Mouse (Mus musculus) right cerebral cortex, postnatal 36 days (tissue): ENCODE data around the gene Rxra.

Experiments
- DNase-seq, 2 experiments: peaks; one replicate each; pipeline ENCODE4 v3.0.0; 2022; ENCODE audit warnings: low spot score in 2 of 2, mixed read lengths in 1 of 2

Gene Rxra

DNA sequence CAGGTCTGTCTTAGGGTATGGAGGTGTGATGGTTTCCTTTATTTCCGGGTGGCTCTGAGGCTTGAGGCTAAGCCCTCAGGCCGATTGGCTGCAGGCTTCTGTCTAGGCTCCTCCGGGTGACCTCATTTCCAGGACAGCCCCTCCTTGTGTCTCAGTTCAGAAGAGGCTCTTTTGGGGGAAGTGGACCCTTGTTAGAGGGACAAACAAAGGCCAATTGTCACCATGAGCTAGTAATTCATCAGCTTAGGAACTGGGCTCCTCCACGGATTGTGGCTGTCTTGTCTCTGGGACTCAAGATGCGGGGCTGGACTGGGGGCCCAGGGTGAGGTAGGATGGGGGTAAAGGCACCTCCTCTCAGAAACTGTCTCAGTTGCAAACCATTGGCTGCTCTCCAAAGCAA lies 5.5 kb upstream of the Rxra start:
- DNase-seq = no peak

GRCm38 (mm10) chr2:27671633-27672091 lies 4.6 kb upstream of the Rxra start:
- DNase-seq = no peak

GRCm38 (mm10) chr2:27676478-27677325 lies 462 bp downstream of the Rxra start:
- DNase-seq = peak in 1 of 2 experiments; percentile 30

DNA sequence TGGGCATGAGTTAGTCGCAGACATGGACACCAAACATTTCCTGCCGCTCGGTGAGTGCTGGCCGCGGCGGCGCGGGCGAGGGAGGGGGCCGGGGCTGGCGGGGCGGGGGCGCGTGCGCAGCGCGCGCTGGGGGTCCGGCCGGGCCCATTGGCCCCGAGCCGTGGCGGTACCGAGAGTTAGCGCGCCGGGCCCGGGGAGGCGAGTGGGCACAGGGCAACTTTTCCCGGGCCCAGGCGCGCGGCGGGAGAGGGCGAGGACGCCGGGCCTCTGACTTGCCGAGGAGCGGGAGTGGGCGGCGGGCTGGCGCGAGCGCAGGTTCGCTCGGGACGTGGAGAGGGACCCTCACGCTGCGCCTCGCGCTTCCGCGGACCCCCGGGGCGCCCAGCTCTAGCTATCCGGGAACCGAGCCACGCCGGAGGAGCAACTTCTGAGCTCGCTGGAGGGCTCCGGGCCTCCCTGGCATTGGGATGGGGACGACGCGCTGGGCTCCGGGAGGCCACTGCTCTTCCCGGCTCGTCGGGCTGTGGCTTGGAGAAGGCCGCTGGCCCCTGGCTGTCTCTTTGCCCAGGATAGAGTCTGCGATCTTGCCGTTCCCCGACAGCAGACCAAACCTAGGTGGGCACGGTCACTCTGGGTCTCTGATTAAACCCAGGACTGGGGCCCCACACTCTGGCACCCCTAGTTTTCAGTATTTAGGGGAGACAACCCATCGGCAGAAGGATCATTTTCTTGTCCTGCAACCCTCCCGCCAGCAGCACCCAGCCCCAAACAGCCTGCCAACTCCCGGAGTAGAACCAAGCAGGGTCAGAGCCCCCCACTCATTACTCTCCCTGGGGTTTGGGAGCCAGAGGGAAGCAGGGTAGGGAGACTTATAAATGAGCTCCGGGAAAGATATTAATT lies 1.4 kb downstream of the Rxra start:
- DNase-seq = no peak

DNA sequence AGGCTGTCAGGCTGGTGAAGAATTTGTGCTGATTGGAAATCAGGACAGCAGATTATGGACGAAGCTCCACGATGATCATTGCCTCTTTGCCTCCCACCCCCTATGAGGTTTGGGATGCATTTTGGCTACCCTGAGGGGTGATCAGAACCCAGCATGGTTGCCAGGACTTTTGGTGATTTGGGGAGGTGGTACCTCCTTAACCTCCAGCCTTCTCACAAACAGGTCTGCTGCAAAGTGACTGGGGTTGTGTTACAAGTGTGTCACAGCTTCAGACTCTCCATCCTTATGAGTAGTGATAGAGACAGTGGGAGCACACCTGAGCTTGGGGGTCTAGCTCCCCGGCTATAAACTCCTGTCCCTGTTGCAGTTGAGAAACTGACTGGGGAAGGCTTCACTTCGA lies 2.1 kb downstream of the Rxra start:
- DNase-seq = no peak

DNA sequence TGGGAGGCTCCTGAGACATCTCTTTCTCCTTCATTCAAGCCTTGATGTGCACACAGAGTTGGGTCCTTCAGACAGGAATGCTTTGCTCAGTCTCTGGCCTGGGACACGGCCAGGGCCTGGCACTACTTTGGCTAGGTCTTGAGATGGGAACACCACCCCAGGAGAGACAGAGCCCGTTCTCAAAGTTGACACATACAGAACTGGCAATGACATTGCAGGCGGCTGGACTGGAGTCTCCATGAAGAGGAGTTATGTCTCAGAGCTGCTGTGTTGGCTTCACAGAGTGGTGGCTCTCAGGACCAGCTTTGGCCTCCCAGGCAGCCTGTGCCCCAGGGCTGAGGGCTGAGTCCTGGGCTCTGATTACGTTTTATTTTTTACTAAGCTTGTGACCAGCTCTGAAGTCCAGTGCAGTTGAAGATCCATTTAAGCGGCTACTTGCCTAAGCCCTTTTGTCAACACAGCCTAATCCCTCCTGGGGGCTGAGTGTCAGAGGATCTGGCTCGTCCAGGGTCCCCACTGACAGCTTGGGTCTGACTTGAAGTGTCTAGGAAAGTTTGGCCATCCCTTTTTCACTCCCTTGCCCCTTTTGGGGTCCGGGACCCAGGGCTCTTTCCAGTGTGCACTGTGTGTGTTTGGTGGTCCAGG lies 2.7 kb downstream of the Rxra start:
- no peak for DNase-seq

DNA sequence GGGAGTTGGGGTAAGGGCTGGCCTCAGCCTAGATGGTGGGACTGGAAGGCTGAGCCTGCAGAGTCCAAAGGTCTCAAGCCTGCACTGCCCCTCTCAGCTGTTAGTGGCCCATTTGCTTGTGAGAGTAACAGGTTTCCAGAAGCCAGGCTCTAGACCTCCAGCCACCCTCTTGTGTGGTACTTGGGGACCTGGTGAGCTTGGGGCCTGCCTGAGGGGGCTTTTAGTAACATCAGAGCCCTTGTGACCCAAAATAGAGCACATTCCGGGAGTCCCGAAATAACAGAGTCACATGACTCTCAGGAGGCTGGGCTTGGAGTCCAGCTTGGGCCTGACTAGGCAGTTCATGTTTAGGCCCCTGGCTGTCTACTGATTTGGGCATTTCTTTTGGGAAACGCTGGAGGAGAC lies 3.4 kb downstream of the Rxra start:
- DNase-seq = no peak

DNA sequence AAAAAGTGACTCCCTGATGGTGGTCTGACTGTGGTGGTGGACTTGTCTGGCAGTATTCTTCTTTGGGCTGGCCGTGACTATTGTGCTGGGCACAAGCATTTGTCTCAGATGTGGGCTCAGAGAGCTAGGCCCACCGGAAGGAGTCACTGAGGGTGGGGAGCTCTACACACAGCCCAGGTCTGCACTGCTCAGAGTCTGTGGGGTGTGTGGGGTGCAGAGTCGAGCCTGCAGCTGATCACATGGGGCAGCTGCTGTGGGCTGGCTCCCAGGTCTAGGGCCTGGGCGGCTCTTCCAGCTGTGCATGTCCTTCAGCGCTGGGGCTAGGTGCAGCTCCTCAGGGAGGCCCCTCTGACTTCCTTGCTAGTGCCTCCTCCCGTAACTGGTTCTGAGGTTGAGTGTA lies 3.8 kb downstream of the Rxra start:
- no peak for DNase-seq

- no peak for DNase-seq
Measured at GRCm38 (mm10) chr2:27680595-27680994, 4.4 kb downstream of the Rxra start.

DNA sequence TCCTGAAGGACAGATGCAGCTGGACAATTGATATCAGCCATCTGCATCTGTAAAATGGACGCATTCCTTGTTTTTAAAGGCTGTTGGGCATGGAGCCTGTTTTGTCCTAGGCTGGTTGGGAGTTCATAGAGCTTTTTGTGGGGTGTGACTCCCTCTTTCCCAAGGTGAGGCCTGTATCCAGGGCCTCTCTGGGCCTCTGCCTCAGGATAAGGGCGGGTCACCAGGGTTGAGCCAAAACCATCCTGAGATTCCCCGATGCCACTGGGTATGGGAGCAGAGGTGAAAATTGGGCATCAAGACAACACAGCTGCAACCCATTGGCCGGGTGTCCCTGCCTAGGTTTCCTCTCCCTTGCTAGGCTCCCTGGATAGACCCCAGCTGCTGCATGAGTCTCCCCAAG lies 5.2 kb downstream of the Rxra start:
- no peak for DNase-seq

- no peak for DNase-seq
Measured at GRCm38 (mm10) chr2:27682096-27682495, 5.9 kb downstream of the Rxra start.

DNA sequence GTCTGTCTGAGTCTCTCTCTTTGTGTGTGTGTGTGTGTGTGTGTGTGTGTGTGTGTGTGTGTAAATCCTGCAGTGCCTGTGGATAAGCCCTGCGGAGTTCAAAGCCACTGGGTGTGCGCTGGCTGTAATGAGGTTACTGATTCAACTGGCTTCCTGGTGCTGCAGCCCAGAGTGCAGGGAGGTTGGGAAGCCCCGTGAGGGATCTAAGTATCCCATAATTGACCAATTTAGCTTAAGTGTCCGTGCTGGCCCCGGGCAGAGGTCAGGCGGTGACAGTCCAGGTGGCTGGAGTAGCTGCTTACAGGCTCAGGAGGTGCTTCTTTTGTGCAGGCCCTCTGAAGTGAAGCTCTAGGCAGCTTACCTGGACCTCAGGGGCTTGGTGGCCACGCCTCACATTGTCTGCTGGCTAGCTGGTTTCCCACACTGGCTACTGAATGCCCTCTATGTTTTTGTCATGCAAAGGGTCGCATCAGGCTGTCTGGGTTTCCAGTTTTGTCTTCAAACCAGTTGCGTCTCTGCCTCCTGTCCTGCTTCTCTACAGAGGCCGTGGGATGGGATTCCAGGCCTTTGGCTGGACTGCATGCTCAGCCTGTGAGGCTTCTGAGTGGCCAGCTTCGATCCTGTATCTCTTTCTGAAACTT lies 7.9 kb downstream of the Rxra start:
- no peak for DNase-seq

- no peak for DNase-seq
Measured at GRCm38 (mm10) chr2:27685917-27686316, 9.7 kb downstream of the Rxra start.

- no peak for DNase-seq
Measured at GRCm38 (mm10) chr2:27686335-27686734, 10.1 kb downstream of the Rxra start.

DNA sequence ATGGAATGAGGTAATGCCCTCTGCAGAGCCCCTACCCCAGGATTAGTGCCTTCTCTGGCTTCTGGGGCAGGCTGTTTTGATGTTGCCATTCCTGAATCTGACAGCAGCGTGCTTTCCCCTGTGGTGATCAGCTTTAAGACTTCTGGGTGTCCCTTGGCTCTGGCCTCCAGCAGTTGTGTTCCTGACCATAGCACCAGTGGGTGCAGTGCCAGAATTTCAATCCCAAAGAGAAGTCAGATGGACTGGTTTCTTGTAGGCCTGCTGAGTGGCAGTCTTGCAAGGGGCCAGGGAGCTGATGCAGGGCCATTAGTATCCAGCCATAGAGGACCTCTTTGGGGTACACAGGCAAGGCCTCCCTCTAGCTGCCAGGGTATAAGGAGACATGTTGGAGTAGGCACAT lies 10.8 kb downstream of the Rxra start:
- no peak for DNase-seq

DNA sequence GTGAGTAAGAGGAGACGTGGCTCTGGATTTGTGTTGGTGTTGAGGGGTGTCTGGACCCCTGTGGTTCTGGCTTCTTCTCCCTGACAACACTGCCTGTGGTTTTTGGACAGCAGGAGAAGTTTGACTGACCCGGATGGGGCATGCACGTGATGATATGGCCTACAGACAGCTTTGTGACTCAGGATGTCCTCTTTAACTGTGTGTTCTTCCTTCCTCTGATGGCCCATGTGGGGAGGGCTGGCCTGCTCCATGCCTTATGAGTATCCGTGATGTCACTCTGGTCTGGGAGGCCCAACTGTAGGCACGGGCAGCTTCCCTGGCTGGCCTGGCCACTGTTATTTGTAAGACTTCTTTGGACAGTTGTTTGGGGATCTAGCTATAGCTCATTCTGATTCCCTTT lies 11.7 kb downstream of the Rxra start:
- DNase-seq = no peak

DNA sequence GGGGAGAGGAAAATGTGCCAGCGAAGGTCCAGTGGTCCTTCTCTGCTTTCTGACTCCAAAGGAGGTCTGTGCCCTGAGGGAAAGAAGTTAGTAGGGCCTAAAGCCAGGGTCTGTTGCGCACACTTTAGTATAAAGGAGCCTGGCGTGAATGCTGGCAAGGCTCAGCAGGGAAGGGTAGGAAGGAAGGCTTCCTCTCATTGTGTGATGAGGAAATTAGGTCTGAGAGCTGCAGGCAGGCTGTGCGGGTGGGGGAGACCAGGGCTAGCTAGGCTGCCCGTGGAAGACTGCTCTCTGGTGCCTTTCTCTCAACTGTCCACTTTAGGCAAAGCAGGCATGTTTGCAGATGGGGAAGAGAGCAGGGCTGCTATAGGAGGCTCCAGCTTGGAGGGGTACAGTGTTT lies 14.5 kb downstream of the Rxra start:
- no peak for DNase-seq

DNA sequence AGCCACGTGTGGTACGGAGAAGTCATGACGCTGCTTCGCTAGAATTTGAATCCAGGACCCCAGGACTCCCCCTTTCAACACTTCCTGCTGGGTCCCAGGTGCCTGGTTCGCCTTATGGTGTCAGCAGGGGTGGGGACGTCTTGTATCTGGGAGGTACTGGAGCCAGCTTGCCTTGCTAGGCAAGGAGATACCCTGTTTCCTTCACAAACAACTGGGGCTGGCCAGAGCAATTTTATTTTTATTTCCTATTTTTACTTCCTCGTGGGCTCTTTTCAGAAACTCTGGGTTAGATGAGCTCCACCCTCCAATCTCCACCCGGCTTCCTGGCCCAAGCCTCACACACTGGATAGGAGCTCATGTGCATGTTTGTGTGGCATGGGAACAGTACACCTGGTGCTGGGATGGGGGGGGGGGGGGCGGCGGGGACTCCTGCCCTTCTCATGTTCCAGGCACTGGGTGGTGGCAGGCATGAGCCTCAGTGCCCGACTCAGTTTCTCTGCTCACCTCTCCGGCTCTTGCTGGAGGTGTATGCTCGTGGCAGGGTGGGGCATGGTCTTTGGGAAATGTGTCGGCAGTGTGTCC lies 15.0 kb downstream of the Rxra start:
- DNase-seq = no peak

DNA sequence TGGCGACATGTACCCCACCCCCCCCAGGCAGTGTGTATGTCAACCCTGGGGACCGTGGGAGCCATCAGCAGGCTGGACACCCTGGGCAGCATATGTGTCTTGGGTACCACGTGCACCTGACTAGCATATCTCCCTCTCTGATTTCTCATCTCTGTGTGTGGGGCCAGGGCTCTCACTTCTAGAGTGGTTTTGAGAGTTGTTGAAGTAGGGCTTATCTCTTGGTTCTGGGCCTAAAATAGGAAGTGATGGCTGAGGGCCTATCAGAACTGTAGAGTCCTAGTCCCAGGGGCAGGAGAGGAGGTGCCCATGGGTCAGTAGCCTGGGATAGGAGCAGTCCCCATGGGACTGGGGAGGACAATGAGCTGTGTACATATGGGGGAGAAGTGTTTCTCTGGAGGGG lies 16.4 kb downstream of the Rxra start:
- no peak for DNase-seq

- no peak for DNase-seq
Measured at GRCm38 (mm10) chr2:27693684-27694083, 17.4 kb downstream of the Rxra start.

DNA sequence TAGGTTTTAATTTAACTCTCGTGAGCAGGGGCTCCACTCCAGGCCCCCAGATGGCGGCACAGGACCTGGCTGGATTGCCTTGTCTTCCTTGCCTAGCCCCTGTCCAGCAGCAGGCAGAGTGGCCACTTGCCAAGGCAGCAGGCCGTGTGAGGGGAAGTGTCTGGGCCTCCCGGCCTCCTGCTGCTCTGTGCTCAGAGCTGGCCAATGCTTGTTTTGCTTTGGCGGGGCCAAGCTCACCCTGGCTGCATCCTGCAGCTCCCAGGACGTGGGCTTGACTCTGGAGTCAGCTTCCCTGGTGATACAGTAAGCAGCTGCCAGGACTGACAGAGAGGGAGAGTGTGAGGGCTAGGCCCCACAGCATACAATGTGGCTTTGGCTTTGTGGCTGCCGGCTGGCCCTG lies 23.3 kb downstream of the Rxra start:
- DNase-seq = peak; percentile 58 to 64
